Mouse (Mus musculus): ENCODE data around the gene Furin.

DNA sequence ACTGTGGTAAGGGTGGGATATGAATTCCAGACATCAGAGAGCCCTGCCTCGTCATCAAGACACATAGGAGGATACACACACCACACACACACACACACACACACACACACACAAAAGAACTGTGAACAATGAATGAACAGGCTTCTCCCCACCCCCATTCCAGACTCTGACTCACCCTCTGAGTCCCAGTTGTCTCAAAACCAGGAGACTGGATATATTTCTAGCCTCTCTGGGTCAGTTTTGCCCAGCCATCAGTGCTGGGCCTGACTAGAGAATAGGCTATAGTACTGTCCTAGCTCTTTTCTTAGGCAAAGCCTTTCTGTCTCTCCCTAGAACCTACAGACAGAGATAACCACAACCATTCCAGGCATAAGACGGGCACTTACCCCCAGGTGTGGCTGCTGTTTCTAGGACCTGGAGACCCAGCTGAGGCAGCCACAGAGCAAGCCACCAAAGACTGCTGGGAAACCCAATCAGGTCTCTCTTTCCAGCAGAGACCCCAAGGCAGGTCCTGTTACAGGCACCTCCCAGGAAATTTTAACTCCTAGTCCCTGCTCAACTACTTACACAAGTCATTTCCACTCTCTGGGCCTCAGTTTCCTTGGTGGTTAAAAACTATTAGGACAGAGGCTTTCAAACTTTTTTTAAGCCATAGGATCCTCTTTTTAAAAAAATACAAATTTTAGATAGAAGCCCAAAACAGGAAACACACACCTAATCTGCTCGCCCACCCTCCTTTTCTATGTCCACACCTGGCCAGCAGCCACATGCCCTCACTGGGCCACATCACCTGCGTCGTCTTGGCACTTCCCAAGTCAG is 4.0 kb downstream of the Furin start:
- no peak for TF ChIP-seq FLI1 (IDR thresholded peaks at IDR 0.05; ENCODE audit: low read length)
- no peak for TF ChIP-seq GATA1 (IDR thresholded peaks at IDR 0.05; ENCODE audit: borderline replicate concordance, low read length)

Data from megakaryocyte, embryonic 14.5 days (primary cell).